Mouse (Mus musculus): Measurements from ENCODE around the gene Nwd2.

The Nwd2 gene

DNA sequence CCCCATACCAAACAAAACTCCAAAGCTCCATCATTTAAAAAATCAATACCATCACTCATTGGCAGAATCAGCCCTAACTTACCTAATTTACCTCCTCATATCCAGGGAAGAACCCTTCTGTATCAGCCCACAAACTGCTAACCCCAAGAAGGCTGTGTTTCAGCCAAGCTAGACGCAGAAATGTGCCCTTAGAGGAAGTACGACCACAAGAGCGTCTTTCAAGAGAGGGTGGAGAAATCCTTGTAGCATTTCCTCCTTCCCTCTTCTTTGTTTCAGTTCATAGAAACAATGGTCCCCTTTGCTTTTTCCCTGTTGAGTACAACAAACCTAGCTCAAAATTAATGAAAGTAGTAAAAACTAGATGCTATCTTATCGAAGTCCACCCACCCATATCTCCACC, 182.2 kb downstream of the Nwd2 start:
- DNase-seq, result no peak

- no peak for DNase-seq
Measured at GRCm38 (mm10) chr5:63833955-63834354, 185.1 kb downstream of the Nwd2 start.

DNA sequence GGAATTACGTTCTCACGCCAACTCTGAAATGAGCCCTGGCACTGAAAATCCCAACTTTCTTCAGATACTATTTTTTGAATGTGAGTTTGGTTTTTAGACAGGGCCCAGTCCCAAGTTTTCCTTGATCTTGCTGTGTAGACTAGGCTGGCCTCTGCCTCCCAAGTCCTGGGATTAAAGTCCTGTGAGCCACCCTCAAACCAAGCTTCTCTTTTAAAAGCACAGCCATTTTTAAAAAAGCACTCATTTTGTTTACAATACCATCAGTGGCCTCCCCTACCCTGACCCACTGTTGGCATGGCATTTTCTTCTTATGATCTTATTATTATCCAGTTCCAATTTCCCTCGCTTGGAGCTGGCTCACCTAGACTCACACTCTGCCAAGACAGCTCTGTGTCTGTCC, 185.5 kb downstream of the Nwd2 start:
- DNase-seq, result no peak

DNA sequence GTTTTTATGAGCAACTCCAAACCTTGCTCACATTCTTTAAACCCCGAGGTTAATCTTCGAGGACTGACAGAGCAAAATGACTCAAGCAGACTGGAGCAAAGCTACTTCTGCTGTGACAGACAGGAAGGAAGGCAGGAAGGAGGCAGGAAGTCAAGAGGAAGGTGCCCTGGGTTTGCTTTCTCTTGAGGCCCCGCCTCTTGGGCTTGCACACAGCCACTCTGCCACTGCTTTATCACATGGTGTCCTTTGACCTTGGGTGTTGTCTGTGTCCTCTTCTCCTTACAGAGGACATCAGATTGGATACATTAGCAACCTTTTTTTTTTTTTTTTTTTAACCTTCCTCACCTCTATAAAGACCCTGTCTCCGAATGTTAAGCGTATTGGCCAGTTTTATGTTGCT, 188.2 kb downstream of the Nwd2 start:
- no peak for DNase-seq

DNA sequence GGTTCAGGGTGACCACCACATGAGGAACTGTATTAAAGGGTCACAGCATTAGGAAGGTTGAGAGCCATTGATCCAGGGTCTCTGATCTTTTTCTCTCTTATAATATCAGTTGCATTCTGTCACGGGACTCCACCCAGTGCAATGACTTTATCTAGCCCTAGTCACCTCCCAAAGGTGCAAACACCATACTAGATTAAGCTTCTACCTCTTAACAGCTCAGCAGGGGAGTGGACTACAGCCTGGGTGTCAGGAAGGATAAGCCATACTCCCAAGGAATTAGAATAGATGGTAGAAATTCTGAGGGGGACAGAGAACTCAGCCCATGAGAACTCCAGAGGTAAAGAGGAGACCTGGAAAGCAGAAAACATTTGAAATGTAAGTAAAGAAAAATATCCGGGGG, 188.9 kb downstream of the Nwd2 start:
- no peak for DNase-seq

GRCm38 (mm10) chr5:63839801-63840416, 191.0 kb downstream of the Nwd2 start:
- DNase-seq, result no peak

GRCm38 (mm10) chr5:63847080-63847479, 198.2 kb downstream of the Nwd2 start:
- DNase-seq, result no peak

GRCm38 (mm10) chr5:63847541-63848226, 198.8 kb downstream of the Nwd2 start:
- no peak for DNase-seq

DNA sequence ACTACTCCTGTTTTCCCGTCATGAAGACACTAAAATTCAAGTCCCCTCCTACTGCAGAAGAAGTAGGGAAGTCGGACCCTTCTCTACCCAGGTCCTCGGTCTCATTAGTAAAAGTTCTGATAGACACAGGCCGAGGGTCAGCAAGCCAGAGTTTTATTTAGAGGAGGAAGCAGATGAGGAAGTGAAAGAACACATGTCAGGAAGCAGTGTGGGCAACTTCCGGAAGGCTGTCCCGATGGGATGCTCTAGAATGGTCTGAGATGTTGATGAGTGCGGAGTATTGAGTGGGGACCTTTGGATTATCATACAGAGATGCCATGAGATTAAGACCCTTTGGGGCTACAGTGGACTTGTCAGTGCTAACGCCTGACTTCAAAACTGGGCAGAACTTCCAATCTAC, 210.0 kb downstream of the Nwd2 start:
- no peak for DNase-seq

Data from right cerebral cortex, postnatal 25 days (tissue).